Mouse (Mus musculus) activated CD4-positive, CD25-positive, alpha-beta regulatory T cell, adult 9 weeks (primary cell): Measurements from ENCODE around the gene Olfr786. TPM values are rescaled to one million over a fixed set of nuclear protein-coding genes. Genes with fewer than 3 reads are reported as not detected.

ENCODE experiments used
- polyA plus RNA-seq: library from polyadenylated mRNA; unstranded; fragments of 100-300 nt; shearing (Covaris generic); gene quantifications from one replicate; pipeline ENCODE4 v1.2.1, GENCODE M21; 2017

The Olfr786 gene
- polyA plus RNA-seq = not detected

DNA sequence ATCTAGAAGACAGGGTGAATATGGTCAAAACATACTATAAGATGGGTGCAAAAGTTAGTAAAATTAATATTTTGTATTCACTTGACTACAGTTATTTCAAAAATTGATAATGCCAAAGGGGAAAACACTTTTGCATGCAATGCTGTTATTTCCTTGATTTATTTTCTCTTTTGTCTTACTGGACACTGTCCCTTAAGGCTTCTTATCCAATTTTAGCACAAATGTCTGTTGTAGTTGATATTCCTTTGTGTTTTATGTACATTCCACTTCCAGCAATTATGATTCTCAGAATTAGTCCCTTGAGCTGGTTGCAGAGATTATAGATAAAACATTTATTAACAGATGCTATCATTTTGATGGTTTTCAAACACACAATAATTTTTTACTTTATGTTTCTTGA is at the start of gene Olfr786:
Gene Olfr786 (plus strand): TSS at position 301 of the 400 bp plus-strand sequence.

DNA sequence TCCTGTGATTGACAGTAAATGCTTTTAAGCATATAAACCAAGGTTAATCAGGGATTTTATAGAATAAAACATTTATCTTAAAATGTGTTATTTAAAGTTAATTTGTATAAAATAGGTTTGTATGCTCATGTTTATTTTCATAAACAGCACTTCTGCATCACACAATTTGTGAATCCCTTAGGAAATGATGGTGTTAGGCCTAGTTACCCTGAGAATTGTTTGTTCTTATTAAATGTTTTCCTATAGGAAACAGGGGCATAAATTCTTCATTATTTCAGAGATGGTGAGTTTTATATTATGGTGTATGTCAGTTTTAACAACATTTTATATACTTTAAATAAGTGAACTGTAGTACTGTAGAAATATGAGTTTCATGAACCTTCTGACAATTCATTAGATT is 43.3 kb upstream of the Olfr786 start, which contains the start of gene Olfr784:
Gene Olfr784 (plus strand): TSS at position 301 of the 400 bp plus-strand sequence.

DNA sequence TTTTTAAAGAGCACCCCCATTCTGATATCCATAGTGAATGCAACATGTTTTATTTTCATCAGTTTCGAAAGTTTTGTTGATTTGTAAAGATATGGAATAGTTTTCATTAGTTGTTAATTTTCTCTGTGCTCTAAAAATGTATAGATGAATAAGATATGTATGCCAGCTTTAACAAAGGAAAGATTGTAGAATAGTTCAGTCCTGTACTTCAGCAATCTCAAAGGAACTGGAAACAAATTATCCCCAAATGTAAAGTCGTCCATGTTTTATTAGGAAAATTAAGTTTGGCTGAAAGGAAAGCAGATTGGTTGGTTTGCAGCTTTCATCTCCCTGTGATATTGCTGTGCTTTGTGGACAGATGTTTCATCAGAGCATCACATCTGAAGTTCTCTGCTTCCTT is 22.0 kb upstream of the Olfr786 start, which contains the start of gene Olfr785:
Gene Olfr785 (plus strand): TSS at position 301 of the 400 bp plus-strand sequence.

DNA sequence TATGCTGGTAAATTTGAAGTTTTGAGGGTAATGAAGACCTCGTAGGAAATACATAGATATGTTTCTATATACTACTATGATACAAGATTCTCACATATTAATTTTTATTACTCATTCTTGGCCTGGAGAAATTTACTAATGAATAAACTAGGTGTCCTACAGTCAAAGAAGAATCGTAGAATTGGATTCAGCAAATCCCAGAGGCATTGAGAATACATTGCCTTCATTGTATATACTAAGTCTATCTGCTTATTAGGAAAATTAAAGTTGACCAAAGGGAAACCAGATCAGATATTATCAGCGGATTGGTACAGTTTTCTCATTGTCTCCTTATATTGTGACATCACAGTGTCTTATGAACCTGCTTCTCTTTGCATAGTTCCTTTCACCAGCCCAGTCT is 34.5 kb downstream of the Olfr786 start, which contains the start of gene Olfr787:
Gene Olfr787 (plus strand): TSS at position 301 of the 400 bp plus-strand sequence.

DNA sequence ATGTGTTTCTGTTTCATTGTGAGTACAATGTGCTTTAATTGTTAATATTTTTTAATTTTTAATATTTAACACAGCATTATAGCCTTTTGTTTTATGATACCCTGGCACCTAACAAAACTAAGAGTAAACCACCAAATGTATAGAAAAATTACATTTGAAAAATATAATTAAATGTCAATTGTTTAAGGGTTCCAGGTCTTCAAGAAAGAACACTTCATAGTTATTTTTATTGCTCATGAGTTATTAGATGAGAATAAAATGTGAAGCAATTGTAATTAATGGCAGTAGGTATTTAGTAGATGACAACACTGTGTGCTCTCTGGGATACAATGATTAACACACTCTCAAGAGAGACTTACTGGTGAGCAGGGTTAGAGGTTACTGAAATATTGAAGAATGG is 43.6 kb downstream of the Olfr786 start, which contains the start of gene Olfr788:
Gene Olfr788 (plus strand): TSS at position 301 of the 400 bp plus-strand sequence.

DNA sequence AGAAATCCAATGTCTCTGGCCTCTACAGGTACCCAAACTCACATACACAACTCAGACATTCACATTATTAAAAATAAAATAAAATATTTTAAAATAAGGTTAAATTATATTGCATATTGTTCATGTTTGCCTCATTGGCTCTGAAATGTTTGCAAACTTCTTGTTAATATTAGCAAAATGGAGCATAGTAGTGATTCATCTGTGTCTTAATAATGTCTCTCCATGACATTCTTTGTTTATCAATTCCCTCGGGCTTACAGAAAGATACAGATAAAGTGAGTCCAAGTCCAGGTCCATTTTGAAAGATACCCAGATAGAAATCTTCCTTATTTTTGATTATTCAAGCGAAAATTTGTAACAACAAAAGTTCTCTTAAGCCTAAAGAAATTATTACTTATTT is 57.3 kb downstream of the Olfr786 start, which contains the start of gene Olfr789:
Gene Olfr789 (plus strand): TSS at position 301 of the 400 bp plus-strand sequence.

Other genes starting within 250 kb of the Olfr786 start
- not detected for gene Olfr772, start 249.4 kb upstream of the Olfr786 start, polyA plus RNA-seq
- gene Olfr773, start 239.9 kb upstream of the Olfr786 start, polyA plus RNA-seq = not detected
- gene Olfr774, start 191.1 kb upstream of the Olfr786 start, polyA plus RNA-seq = not detected
- gene Olfr775, start 178.9 kb upstream of the Olfr786 start, polyA plus RNA-seq = not detected
- not detected for gene Olfr776, start 168.2 kb upstream of the Olfr786 start, polyA plus RNA-seq
- not detected for gene Olfr777, start 155.8 kb upstream of the Olfr786 start, polyA plus RNA-seq
- not detected for gene Olfr780, start 109.2 kb upstream of the Olfr786 start, polyA plus RNA-seq
- not detected for gene Olfr781, start 98.5 kb upstream of the Olfr786 start, polyA plus RNA-seq
- gene Olfr782, start 78.5 kb upstream of the Olfr786 start, polyA plus RNA-seq = not detected
- gene Olfr784, start 43.2 kb upstream of the Olfr786 start, polyA plus RNA-seq = not detected
- not detected for gene Olfr785, start 21.9 kb upstream of the Olfr786 start, polyA plus RNA-seq
- gene Olfr787, start 34.6 kb downstream of the Olfr786 start, polyA plus RNA-seq = 0.05 TPM
- not detected for gene Olfr788, start 43.7 kb downstream of the Olfr786 start, polyA plus RNA-seq
- not detected for gene Olfr789, start 57.4 kb downstream of the Olfr786 start, polyA plus RNA-seq
- not detected for gene Olfr790, start 71.2 kb downstream of the Olfr786 start, polyA plus RNA-seq
- gene Olfr791, start 94.5 kb downstream of the Olfr786 start, polyA plus RNA-seq = not detected
- gene Olfr792, start 111.9 kb downstream of the Olfr786 start, polyA plus RNA-seq = not detected
- gene Olfr794, start 140.3 kb downstream of the Olfr786 start, polyA plus RNA-seq = not detected
- gene Olfr796, start 185.3 kb downstream of the Olfr786 start, polyA plus RNA-seq = not detected
- not detected for gene Olfr798, start 200.6 kb downstream of the Olfr786 start, polyA plus RNA-seq
- not detected for gene Olfr799, start 210.2 kb downstream of the Olfr786 start, polyA plus RNA-seq
- gene Olfr800, start 230.4 kb downstream of the Olfr786 start, polyA plus RNA-seq = not detected
- not detected for gene Olfr801, start 246.6 kb downstream of the Olfr786 start, polyA plus RNA-seq